Mouse (Mus musculus) liver (tissue): ENCODE data around the gene Sipa1l1.
"Not testable (repeated sequence)": the region's sequence is repeated elsewhere in the genome, so short reads cannot be mapped to it uniquely, and the experiment has no call there.

ENCODE experiments used
- DNase-seq: peaks from one replicate; pipeline ENCODE4 v3.0.0-alpha.2; 2020; ENCODE audit warnings: mixed read lengths

Gene Sipa1l1

DNA sequence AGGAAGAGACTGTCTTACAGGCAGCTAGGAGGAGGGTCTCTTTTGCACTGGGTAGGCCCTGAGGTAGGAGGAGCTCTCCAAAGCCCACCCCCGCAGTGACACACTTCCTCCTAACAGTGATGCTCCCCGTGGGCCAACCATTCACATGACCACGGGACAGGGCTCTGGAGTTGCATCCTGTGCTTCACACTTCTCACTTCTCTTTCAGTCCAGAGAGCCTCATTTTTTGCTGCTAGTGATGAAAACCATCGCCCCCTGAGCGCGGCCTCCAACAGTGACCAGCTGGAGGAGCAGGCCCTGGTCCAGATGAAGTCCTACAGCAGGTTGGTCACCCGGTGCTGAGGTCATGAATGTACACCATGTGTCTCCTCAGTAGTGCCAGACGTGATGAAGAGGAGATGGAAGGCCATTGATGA, 277.5 kb downstream of the Sipa1l1 start:
- no peak for DNase-seq

DNA sequence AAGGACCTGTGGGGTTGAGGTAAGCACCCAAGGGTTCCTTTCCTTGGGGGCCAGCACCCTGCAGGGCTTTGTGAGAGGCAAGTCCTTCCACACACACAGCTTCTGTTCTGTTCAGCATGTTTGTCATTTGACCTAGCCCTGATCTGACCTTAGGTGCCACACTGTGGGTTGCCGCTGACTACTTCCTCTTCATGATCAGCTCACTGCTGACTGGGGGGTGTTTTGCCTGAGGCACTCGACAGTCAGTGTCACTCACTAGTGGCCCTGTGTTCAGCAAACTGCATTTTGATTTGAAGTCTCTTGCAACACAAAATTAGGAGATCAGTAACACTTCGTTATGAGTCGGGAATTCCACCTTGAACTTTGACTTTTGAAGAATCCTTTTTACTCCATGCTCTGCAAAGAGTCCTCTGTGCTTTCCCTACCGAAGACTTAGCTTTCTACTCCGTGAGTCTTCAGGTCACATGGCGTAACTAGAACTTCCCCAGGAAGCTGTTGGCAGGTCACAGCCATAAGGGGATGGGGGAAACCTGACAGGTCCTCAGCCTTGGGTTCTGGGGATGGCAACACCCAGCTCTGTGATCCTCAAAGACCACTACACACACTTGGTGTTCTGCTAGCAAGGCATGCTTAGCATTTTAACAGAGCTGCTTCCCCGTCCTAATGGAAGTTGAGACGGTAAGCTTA, 279.2 kb downstream of the Sipa1l1 start:
- DNase-seq: no peak

DNA sequence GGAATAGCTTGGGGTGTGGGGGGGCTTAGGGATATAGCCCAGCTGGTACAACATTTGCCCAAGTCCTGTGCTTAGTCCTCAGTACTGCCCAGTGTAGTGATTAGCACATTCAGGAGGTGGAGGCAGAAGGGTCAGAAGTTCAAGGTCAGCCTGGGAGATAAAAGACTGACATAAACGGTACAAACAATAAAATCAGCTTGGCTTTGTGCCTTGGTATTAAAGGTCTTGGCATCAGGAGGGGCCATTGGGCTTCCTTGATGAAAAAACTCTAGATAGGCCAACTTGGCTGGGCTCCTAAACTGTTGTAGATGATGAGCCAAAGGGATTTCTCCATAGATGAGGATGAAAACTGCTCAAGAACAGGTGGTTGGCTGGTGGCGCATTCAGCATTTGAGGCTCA, 283.3 kb downstream of the Sipa1l1 start:
- no peak for DNase-seq

GRCm38 (mm10) chr12:82454415-82454814, 285.3 kb downstream of the Sipa1l1 start:
- DNase-seq: no peak

GRCm38 (mm10) chr12:82455700-82456413, 286.7 kb downstream of the Sipa1l1 start:
- peak; percentile 21 for DNase-seq

DNA sequence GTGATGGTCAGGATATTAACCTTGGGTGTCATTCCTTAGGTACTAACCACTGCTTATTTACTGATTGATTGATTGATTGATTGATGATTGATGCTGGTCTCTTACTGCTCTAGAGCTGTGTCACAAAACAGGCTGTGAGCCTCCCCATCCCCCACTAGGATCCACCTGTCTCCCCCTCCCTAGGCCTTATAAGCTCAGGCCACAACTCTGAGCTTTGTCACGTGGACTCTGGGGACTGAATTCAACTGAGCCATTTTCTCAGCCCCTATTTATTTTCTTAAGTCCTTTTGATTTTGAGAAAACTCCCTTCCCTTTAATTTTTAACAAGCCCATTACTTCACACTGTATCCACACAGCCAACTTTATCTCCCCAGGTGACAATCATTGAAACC, 287.3 kb downstream of the Sipa1l1 start:
- DNase-seq: no peak

- DNase-seq: no peak
These were observed 288.5 kb downstream of the Sipa1l1 start for GRCm38 (mm10) chr12:82457609-82458008.

DNA sequence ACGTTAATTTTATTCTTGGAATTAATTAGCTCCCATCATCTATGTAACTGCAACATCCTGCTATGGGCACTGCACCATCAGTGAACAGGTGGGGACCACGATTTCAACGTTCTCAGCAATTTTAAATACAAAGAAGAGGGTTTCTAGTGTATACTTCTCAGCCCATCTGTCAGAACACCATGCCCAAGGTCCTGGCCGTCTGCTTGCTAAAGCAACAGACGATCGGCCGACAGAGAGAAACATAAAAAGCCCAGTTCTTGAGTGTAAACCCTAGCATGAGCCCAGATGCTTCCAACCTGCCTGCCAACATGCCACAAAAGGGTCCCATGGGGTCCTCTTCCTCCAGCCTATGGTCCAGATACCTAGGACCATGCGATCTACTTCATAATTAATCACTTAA, 288.9 kb downstream of the Sipa1l1 start:
- DNase-seq: no peak

GRCm38 (mm10) chr12:82467234-82467633, 298.1 kb downstream of the Sipa1l1 start:
- DNase-seq: no peak

DNA sequence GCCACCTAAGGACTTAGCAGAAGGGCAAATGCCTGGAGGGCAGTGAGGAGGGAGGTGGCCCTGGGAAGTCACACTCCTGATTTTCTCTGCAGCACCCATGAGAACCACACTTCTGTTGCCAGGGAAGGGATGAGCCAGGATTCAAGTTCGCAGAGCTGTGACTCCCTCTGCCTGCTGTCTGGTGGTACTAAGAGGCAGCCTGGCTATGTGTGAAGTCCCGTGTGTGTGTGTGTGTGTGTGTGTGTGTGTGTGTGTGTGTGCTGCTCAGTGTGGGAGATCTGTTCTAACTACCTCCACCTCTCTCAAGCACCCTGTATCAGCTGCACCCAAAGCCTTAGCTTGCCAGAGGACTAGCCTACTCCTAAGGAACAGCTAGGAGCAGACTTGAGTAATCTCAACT, 298.5 kb downstream of the Sipa1l1 start:
- DNase-seq: no peak

- DNase-seq: peak; percentile 42
These were observed 299.3 kb downstream of the Sipa1l1 start for GRCm38 (mm10) chr12:82468416-82468815.

DNA sequence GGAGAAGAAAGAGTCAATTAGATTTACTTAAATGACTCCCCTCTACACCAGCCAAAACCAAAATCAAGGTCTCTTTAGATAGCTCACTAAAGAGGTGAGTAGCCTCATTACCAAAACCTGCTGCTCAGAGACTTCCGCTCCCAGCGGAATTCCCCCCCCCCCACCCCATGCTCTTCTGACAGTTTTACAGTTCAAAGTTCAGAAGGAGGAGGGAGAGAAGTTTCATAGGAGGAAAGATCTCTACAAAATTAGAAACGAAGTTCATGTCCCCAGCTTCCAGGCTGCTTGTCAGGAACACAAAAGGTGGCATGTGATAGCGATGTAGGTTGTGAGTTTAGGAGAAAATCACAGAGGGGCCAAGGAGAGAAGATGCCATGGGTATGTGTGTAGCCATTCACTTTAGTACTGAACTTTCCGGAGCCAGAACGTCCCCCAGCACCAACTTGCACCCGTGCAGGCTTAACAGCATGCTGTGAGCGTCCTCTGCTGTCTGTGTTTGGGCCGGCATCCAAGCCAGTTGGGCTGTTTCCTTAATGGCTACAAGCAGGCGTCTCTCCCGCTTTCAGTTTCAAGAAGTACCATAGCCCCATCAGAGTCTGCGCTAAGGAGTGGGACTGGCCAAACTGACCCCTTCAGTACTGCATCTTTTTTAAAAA, 300.7 kb downstream of the Sipa1l1 start:
- peak; percentile 76 for DNase-seq

DNA sequence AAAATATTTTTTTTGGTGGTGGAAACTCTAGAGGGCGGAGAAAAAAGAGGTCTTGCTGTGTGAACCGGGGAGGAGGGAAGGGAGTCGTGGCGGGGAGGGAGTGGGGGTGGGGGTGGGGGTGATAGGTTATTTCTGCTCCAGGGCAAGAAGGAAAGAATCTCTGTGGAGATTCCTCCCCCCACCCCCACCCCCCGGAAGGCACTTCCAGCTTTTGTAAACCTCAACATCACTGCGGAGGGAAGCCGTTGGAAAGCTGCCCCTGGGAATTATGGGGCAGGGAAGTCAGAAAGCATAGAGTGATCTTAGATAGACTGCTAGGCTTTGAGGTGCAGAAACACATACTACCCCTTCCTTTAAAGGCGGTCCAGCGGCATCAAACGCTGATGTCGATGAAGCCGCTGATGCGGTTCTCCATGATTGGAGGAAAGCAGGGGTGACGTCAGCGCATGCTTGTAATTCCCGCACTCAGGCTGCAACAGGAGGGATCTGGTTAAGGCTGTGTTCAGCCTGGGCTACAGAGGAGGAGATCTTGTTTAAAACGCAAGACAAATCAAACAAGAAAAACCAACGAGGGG, 301.3 kb downstream of the Sipa1l1 start:
- peak; percentile 67 for DNase-seq

GRCm38 (mm10) chr12:82472796-82473195, 303.7 kb downstream of the Sipa1l1 start:
- no peak for DNase-seq

DNA sequence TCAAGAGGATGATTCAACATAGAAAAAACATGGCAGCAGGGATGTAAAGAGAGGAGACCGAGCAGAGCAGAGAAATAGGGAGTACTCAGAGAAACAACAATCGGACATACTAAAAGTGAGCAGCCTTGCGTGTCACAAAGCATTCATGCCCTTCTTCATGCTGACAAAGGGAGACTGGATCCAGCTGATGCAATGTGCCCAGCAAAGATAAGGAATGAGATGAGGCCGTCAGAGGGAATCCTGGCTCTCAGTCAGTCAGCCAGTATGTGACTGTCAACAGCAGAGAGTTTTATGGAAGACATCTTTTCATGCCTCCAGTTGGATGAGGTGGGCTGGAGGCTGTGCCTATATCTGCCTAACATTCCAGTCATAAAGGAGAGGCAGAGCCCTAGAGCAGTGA, 304.1 kb downstream of the Sipa1l1 start:
- DNase-seq: no peak

DNA sequence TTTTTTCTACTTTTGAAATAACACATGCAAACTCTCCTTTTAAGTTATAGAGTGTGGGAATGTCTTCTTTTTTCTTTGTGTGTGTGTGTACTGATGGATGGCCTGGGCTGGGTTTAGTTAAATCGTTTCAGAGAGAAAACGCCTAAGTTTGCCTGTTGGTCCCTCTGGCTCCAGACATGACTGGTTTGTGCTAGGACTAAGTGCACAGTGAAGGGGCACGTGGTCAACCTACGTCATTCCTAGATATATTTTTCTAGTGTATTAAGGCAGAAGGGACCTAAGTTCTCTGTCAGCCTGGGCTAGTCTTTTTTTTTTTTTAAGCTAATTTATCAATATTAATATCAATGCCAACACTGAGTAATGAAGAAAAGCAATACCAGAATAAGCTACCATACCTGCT, 305.3 kb downstream of the Sipa1l1 start:
- DNase-seq: no peak

GRCm38 (mm10) chr12:82476028-82476427, 306.9 kb downstream of the Sipa1l1 start:
- no peak for DNase-seq

DNA sequence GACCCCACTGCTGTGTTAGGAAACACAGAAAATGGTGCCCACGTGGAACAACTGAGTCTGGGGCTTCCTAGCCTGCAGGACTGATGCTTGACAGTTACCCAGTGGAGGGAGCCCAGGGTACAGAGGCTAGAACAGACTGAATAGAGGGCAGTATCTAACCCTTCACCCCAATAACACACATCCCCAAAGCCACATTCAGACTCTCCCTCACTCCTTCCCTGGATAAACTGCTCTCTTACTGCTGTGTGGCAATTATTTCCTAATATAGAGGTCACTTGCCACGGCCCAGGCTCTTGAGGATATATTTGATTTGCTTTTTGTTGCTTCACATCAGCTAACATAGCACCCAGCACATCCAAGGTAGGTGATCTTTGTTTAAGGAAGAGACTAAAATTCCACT, 307.5 kb downstream of the Sipa1l1 start:
- DNase-seq: no peak

GRCm38 (mm10) chr12:82477826-82478225, 308.7 kb downstream of the Sipa1l1 start:
- DNase-seq: no peak

DNA sequence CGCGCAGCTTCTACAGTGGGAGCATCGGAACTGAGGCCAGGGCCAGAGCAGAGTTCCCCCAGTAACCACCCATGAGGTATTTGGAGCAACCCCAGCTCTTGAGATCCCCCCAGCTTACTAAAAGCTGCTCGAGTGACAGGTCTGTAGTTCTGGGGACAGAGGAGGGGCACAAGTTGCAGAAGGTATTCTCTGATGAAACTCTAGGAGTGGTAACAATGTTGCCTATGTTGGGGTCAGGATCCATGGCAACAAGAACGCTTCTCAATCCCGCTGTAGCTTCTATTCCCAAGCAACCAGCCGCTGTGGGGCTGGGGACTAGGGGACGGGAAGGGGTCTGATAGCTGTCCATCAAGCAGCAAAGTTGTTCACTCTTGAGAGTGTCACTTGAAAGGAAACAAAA, 309.1 kb downstream of the Sipa1l1 start:
- DNase-seq: no peak

- no peak for DNase-seq
These were observed 310.3 kb downstream of the Sipa1l1 start for GRCm38 (mm10) chr12:82479393-82479792.

GRCm38 (mm10) chr12:82480425-82480824, 311.3 kb downstream of the Sipa1l1 start:
- not testable (repeated sequence) for DNase-seq

- no peak for DNase-seq
These were observed 316.3 kb downstream of the Sipa1l1 start for GRCm38 (mm10) chr12:82485466-82485865.
